Mouse (Mus musculus) intestine, postnatal 0 days (tissue): Measurements from ENCODE around the gene BC051019. TPM values are rescaled to one million over a fixed set of nuclear protein-coding genes. Genes with fewer than 3 reads are reported as not detected.
A peak's percentile ranks its signal among the peaks of the same experiment; 100 is the strongest.

Experiments
- ATAC-seq: fragments of 200-750 bp; cut with Nextera tagmentation; 2 replicates; pipeline ENCODE4 v1.8.0; 2017; ENCODE audit warnings: mild to moderate bottlenecking, moderate TSS enrichment, moderate library complexity
- H3K27ac ChIP-seq: fragments of 300-500 bp; sonication (generic); 2 replicates; pipeline ENCODE4 v1.5.1; 2014; ENCODE audit warnings: mild to moderate bottlenecking, low read depth, low read length, moderate library complexity
- H3K27me3 ChIP-seq: fragments of 300-500 bp; sonication (generic); replicated peaks from 2 replicates; pipeline ENCODE4 v1.6.1; 2014; ENCODE audit warnings: low read length, mixed read lengths; ENCODE audit not compliant: control insufficient read depth, insufficient read depth
- H3K36me3 ChIP-seq: fragments of 300-500 bp; sonication (generic); 2 replicates; pipeline ENCODE4 v1.6.1; 2014; ENCODE audit warnings: mild to moderate bottlenecking, moderate library complexity; ENCODE audit not compliant: control insufficient read depth, insufficient read depth
- H3K4me1 ChIP-seq: fragments of 300-500 bp; sonication (generic); replicated peaks from 2 replicates; pipeline ENCODE4 v1.6.1; 2014; ENCODE audit warnings: antibody characterized with exemption, low read length, mixed read lengths; ENCODE audit not compliant: control insufficient read depth, insufficient read depth
- H3K4me2 ChIP-seq: fragments of 300-500 bp; sonication (generic); replicated peaks from 2 replicates; pipeline ENCODE4 v1.6.1; 2014; ENCODE audit warnings: low read depth, mild to moderate bottlenecking, moderate library complexity
- H3K4me3 ChIP-seq: fragments of 300-500 bp; sonication (generic); 2 replicates; pipeline ENCODE4 v1.5.1; 2014; ENCODE audit warnings: low read depth, low read length
- H3K9ac ChIP-seq: fragments of 300-500 bp; sonication (generic); 2 replicates; pipeline ENCODE4 v1.6.1; 2014; ENCODE audit warnings: mild to moderate bottlenecking, low read depth, low read length
- H3K9me3 ChIP-seq: fragments of 300-500 bp; sonication (generic); 2 replicates; pipeline ENCODE4 v1.6.1; 2016; ENCODE audit warnings: mixed run types; ENCODE audit not compliant: control insufficient read depth
- CTCF ChIP-seq: sonication (generic); IDR thresholded peaks from 2 replicates; pipeline ENCODE4 v1.5.1; 2016; ENCODE audit warnings: low read depth, mild to moderate bottlenecking, control low read depth, antibody characterized with exemption, moderate library complexity
- WGBS: fragments of 180-500 bp; shearing (Covaris S2); extraction: QIAGEN DNeasy Blood & Tissue Kit; methylation state at CpG from one replicate; pipeline ENCODE4 v1.1.7; 2014; 5-methylcytosine and 5-hydroxymethylcytosine counted together
- polyA plus RNA-seq: library from polyadenylated mRNA; unstranded; fragments of >200 nt; fragmentation: Nextera tagmentation; extraction: Ambion mirVana; gene quantifications from 2 replicates; pipeline ENCODE4 v1.2.1, GENCODE M21; 2015

Gene BC051019
- polyA plus RNA-seq, 1 experiment from 2014 or later, result not detected

- under 1% methylated on average over 39 of the region's 44 CpGs for WGBS
- Histone ChIP-seq H3K4me2 (peak overlapping the region; percentile 82), H3K9me3 (no peaks in the 10 kb centered on the region), H3K4me1 (no peaks in the 10 kb centered on the region), H3K27ac (peak overlapping the region; percentile 74), H3K36me3 (no peaks in the 10 kb centered on the region), H3K9ac (peak overlapping the region; percentile 71), H3K4me3 (peak overlapping the region; percentile 67), H3K27me3 (no peaks in the 10 kb centered on the region)
- ATAC-seq, result peak; percentile 80
- TF ChIP-seq CTCF, result no peak
Observed at GRCm38 (mm10) chr7:109671581-109672471, 51.8 kb downstream of the BC051019 start.

GRCm38 (mm10) chr7:109669426-109670170 lies 54.1 kb downstream of the BC051019 start:
- Histone ChIP-seq H3K9ac (no peak overlapping the region), H3K4me3 (peak overlapping the region; percentile 67; the same call in 1 of the 2 replicates)

GRCm38 (mm10) chr7:109666664-109667063 lies 57.0 kb downstream of the BC051019 start:
- no peak for ATAC-seq
- no peak overlapping the region for H3K4me2 ChIP-seq
- H3K27me3 ChIP-seq, result no peaks in the 10 kb centered on the region
- H3K27ac ChIP-seq, result no peak overlapping the region
- no peak overlapping the region for H3K4me3 ChIP-seq
- H3K9me3 ChIP-seq, result no peaks in the 10 kb centered on the region
- TF ChIP-seq CTCF, result no peak
- no peaks in the 10 kb centered on the region for H3K36me3 ChIP-seq
- 73% methylated on average over 5 of the region's 5 CpGs for WGBS
- H3K4me1 ChIP-seq, result no peaks in the 10 kb centered on the region
- H3K9ac ChIP-seq, result no peak overlapping the region

More at GRCm38 (mm10) chr7:109669426-109670170, 54.1 kb downstream of the BC051019 start:
- Histone ChIP-seq H3K4me2 (peak overlapping the region; percentile 82), H3K4me1 (no peaks in the 10 kb centered on the region), H3K27ac (no peak overlapping the region), H3K27me3 (no peaks in the 10 kb centered on the region), H3K9me3 (no peaks in the 10 kb centered on the region), H3K36me3 (no peaks in the 10 kb centered on the region)
- ATAC-seq, result no peak
- 75% methylated on average over 5 of the region's 5 CpGs for whole genome bisulfite sequencing
- no peak for TF ChIP-seq CTCF

GRCm38 (mm10) chr7:109662626-109663025 lies 61.0 kb downstream of the BC051019 start:
- H3K27ac ChIP-seq, result no peak overlapping the region
- H3K4me3 ChIP-seq, result no peak overlapping the region
- TF ChIP-seq CTCF, result no peak
- no peak for ATAC-seq
- H3K27me3 ChIP-seq, result no peaks in the 10 kb centered on the region
- no peaks in the 10 kb centered on the region for H3K4me1 ChIP-seq
- H3K9me3 ChIP-seq, result no peaks in the 10 kb centered on the region
- H3K4me2 ChIP-seq, result no peak overlapping the region
- H3K9ac ChIP-seq, result no peak overlapping the region
- 83% methylated on average over 4 of the region's 4 CpGs for WGBS
- no peaks in the 10 kb centered on the region for H3K36me3 ChIP-seq

Other genes starting within 250 kb of the BC051019 start
- gene Trim66, start 215.7 kb downstream of the BC051019 start, polyA plus RNA-seq, result 0.01 and 0.05 TPM in 2 replicates
- gene Rpl27a, start 204.7 kb downstream of the BC051019 start, polyA plus RNA-seq, result 81.0 and 95.7 TPM in 2 replicates
- gene St5, start 20.2 kb downstream of the BC051019 start, polyA plus RNA-seq, result 46.7 and 49.7 TPM in 2 replicates
- gene Akip1, start 20.2 kb downstream of the BC051019 start, polyA plus RNA-seq, result 29.8 and 30.1 TPM in 2 replicates
- gene Ascl3, start 7.9 kb upstream of the BC051019 start, polyA plus RNA-seq, result 0.52 and 0.98 TPM in 2 replicates
- 135 and 145 TPM in 2 replicates for gene Tmem9b, start 29.0 kb upstream of the BC051019 start, polyA plus RNA-seq
- gene Nrip3, start 58.2 kb upstream of the BC051019 start, polyA plus RNA-seq, result 0.39 and 0.59 TPM in 2 replicates
- 2.6 and 3.2 TPM in 2 replicates for gene Scube2, start 141.8 kb upstream of the BC051019 start, polyA plus RNA-seq
- gene Dennd5a, start 236.6 kb upstream of the BC051019 start, polyA plus RNA-seq, result 15.3 and 16.6 TPM in 2 replicates